Mouse (Mus musculus): ENCODE data around the gene E2f4. TPM values are rescaled to one million over a fixed set of nuclear protein-coding genes. Genes with fewer than 3 reads are reported as not detected.

Gene E2f4
- polyA plus RNA-seq, 1 experiment = 41.2 TPM

- no peak overlapping the region for H3K4me3 ChIP-seq (replicated peaks)
Measured at GRCm38 (mm10) chr8:105292471-105292870, 5.0 kb upstream of the E2f4 start.

GRCm38 (mm10) chr8:105293405-105293804 lies 4.1 kb upstream of the E2f4 start:
- H3K36me3 ChIP-seq (replicated peaks; ENCODE audit: low read length) = peaks cover 30% of the 10 kb centered on the region
- TF ChIP-seq GATA1 (IDR thresholded peaks at IDR 0.05; ENCODE audit: borderline replicate concordance, low read length) (no peak), FLI1 (IDR thresholded peaks at IDR 0.05; ENCODE audit: low read length) (no peak)
- H3K4me3 ChIP-seq (replicated peaks) = peak overlapping the region; percentile 14
- no peaks in the 10 kb centered on the region for H3K27me3 ChIP-seq (replicated peaks)
- H3K4me1 ChIP-seq = peaks cover 82% of the 10 kb centered on the region
- H3K9me3 ChIP-seq = no peaks in the 10 kb centered on the region

More at GRCm38 (mm10) chr8:105292471-105292870, 5.0 kb upstream of the E2f4 start:
- no peak for TF ChIP-seq FLI1 (IDR thresholded peaks at IDR 0.05; ENCODE audit: low read length)
- TF ChIP-seq GATA1 (IDR thresholded peaks at IDR 0.05; ENCODE audit: borderline replicate concordance, low read length) = no peak
- no peaks in the 10 kb centered on the region for H3K9me3 ChIP-seq
- H3K27me3 ChIP-seq (replicated peaks) = no peaks in the 10 kb centered on the region
- H3K36me3 ChIP-seq (replicated peaks; ENCODE audit: low read length) = peaks cover 29% of the 10 kb centered on the region
- H3K4me1 ChIP-seq = peaks cover 78% of the 10 kb centered on the region

DNA sequence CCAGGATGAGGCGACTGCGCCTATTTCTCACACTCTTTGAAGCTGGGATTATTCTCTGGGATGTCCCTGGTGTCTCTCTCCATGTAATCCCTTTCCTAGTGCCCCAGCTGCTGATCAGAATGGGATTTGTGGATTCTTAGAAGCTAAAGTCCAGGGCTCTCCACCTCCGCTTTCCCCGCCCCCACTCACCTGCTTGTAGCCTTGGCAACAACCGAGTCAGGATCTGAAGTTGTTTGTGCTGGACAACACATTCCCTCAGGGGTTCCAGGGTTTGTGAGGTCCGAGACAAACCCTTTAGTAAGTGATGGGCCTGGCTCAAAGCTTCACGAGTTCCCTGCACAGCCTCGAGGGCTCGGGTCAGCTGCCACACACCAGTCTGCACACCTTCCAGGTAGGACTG lies 2.7 kb upstream of the E2f4 start:
- Histone ChIP-seq H3K4me3 (replicated peaks) (peak overlapping the region; percentile 97), H3K9me3 (no peaks in the 10 kb centered on the region), H3K4me1 (peaks cover 81% of the 10 kb centered on the region), H3K27me3 (replicated peaks) (no peaks in the 10 kb centered on the region), H3K36me3 (replicated peaks; ENCODE audit: low read length) (peaks cover 42% of the 10 kb centered on the region)
- TF ChIP-seq FLI1 (IDR thresholded peaks at IDR 0.05; ENCODE audit: low read length) (no peak), GATA1 (IDR thresholded peaks at IDR 0.05; ENCODE audit: borderline replicate concordance, low read length) (no peak)

GRCm38 (mm10) chr8:105295256-105295655 lies 2.2 kb upstream of the E2f4 start:
- peak overlapping the region; percentile 97 for H3K4me3 ChIP-seq (replicated peaks)
- peaks cover 47% of the 10 kb centered on the region for H3K36me3 ChIP-seq (replicated peaks; ENCODE audit: low read length)
- no peak for TF ChIP-seq GATA1 (IDR thresholded peaks at IDR 0.05; ENCODE audit: borderline replicate concordance, low read length)
- TF ChIP-seq FLI1 (IDR thresholded peaks at IDR 0.05; ENCODE audit: low read length) = no peak
- H3K4me1 ChIP-seq = peaks cover 81% of the 10 kb centered on the region
- no peaks in the 10 kb centered on the region for H3K27me3 ChIP-seq (replicated peaks)
- no peaks in the 10 kb centered on the region for H3K9me3 ChIP-seq

DNA sequence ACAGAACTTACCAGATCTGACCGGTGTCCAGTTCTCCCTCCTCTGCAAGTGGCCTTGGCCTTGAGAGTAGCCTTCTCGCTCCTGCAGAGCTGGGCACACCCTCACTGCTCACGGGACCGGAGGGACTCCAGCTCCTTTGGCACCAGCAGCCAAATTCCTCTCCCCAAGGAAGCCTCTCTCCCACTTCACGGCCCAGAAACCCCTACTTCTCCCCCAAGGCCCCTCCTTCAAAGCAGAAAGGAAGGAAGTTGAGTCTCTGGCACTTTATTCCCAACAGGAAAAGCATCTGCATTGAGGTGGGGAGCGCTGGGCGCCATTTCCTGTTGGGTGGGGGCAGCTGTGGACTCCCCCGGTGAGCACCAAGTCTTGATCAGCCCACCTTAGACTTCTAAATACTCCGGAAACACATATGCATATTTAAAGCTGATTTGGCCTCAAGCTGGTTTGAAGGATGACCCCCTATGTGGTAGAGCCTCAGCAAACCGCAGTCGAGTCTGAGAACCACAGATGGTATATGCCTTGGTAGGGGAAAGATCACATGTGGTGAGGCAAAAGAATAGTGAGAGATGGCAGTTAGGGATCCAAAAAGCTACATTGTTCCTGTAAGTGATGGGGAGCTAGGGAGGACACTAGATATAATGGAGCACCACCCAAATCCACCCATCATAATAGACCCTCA lies 1.4 kb upstream of the E2f4 start, which contains the start of gene Exoc3l:
TSS of gene Exoc3l (minus strand) at position 207 of the 679 bp plus-strand sequence.
- Histone ChIP-seq H3K4me1 (peaks cover 81% of the 10 kb centered on the region), H3K4me3 (replicated peaks) (peak within 1 kb of the TSS; percentile 97)

GRCm38 (mm10) chr8:105298351-105299252 lies 1.1 kb downstream of the E2f4 start:
- Histone ChIP-seq H3K27me3 (replicated peaks) (no peaks in the 10 kb centered on the region), H3K36me3 (replicated peaks; ENCODE audit: low read length) (peaks cover 62% of the 10 kb centered on the region), H3K9me3 (no peaks in the 10 kb centered on the region), H3K4me1 (peaks cover 93% of the 10 kb centered on the region), H3K4me3 (replicated peaks) (peak overlapping the region; percentile 97)
- no peak for TF ChIP-seq GATA1 (IDR thresholded peaks at IDR 0.05; ENCODE audit: borderline replicate concordance, low read length)
- TF ChIP-seq FLI1 (IDR thresholded peaks at IDR 0.05; ENCODE audit: low read length) = no peak

More for the DNA sequence above, 1.4 kb upstream of the E2f4 start, which contains the start of gene Exoc3l:
- TF ChIP-seq FLI1 (IDR thresholded peaks at IDR 0.05; ENCODE audit: low read length) = no peak
- TF ChIP-seq GATA1 (IDR thresholded peaks at IDR 0.05; ENCODE audit: borderline replicate concordance, low read length) = no peak
- Histone ChIP-seq H3K36me3 (replicated peaks; ENCODE audit: low read length) (peaks cover 54% of the 10 kb centered on the region), H3K27me3 (replicated peaks) (no peaks in the 10 kb centered on the region), H3K9me3 (no peaks in the 10 kb centered on the region)

- no peaks in the 10 kb centered on the region for H3K9me3 ChIP-seq
- peaks cover 96% of the 10 kb centered on the region for H3K4me1 ChIP-seq
- TF ChIP-seq GATA1 (IDR thresholded peaks at IDR 0.05; ENCODE audit: borderline replicate concordance, low read length) (no peak), FLI1 (IDR thresholded peaks at IDR 0.05; ENCODE audit: low read length) (no peak)
- no peaks in the 10 kb centered on the region for H3K27me3 ChIP-seq (replicated peaks)
- H3K4me3 ChIP-seq (replicated peaks) = no peak overlapping the region
- H3K36me3 ChIP-seq (replicated peaks; ENCODE audit: low read length) = peaks cover 65% of the 10 kb centered on the region
Measured at GRCm38 (mm10) chr8:105299962-105300361, 2.5 kb downstream of the E2f4 start.

DNA sequence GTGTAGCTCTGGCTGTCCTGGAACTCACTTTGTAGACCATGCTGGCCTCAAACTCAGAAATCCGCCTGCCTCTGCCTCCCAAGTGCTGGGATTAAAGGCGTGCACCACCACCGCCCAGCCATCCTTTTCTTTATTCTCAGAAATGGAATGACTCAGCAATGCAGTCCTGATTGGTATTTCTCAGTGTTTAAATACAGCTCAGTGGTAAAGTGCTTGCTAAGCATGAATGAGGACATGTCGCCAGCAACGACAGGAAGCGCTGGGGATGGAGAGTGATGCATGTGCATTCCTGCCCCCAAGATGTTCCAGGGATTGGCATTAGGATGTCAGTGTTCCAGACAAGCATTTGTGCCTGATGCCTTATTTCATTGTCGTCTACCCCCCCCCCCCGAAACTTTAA lies 5.9 kb downstream of the E2f4 start:
- peaks cover 90% of the 10 kb centered on the region for H3K36me3 ChIP-seq (replicated peaks; ENCODE audit: low read length)
- peaks cover 99% of the 10 kb centered on the region for H3K4me1 ChIP-seq
- no peaks in the 10 kb centered on the region for H3K9me3 ChIP-seq
- no peaks in the 10 kb centered on the region for H3K27me3 ChIP-seq (replicated peaks)
- no peak for TF ChIP-seq GATA1 (IDR thresholded peaks at IDR 0.05; ENCODE audit: borderline replicate concordance, low read length)
- no peak for TF ChIP-seq FLI1 (IDR thresholded peaks at IDR 0.05; ENCODE audit: low read length)
- H3K4me3 ChIP-seq (replicated peaks) = peak overlapping the region; percentile 66

GRCm38 (mm10) chr8:105303874-105304273 lies 6.4 kb downstream of the E2f4 start:
- H3K36me3 ChIP-seq (replicated peaks; ENCODE audit: low read length) = peaks cover 90% of the 10 kb centered on the region
- H3K9me3 ChIP-seq = no peaks in the 10 kb centered on the region
- H3K27me3 ChIP-seq (replicated peaks) = no peaks in the 10 kb centered on the region
- peak overlapping the region; percentile 46 for H3K4me3 ChIP-seq (replicated peaks)
- H3K4me1 ChIP-seq = peaks cover 99% of the 10 kb centered on the region
- TF ChIP-seq GATA1 (IDR thresholded peaks at IDR 0.05; ENCODE audit: borderline replicate concordance, low read length) = no peak
- no peak for TF ChIP-seq FLI1 (IDR thresholded peaks at IDR 0.05; ENCODE audit: low read length)

All from megakaryocyte, embryonic 14.5 days (primary cell).